Mouse (Mus musculus): ENCODE data around the gene Tas2r121. TPM values are rescaled to one million over a fixed set of nuclear protein-coding genes. Genes with fewer than 3 reads are reported as not detected.
"Not testable (repeated sequence)": the region's sequence is repeated elsewhere in the genome, so short reads cannot be mapped to it uniquely, and the experiment has no call there.

Gene Tas2r121
- not detected in 2 replicates for polyA plus RNA-seq (2014; fragmentation: Nextera tagmentation; extraction: Ambion mirVana)

DNA sequence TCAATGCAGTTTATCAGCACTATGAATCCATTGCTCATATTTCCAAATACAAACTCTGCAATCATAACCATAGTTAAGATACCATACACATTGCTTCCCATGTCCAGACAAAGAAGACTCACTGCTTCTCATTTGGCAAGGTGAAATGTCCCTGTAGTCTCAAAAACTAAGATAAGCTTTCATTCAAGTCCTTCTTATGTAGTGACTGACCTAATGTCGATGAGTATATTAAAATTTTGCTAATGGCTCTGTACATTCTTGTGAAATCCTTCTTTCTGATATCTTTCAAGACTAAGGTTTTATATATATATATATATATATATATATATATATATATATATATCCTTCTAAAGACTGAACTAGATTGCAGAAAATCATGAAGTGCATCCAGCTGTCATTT is at the start of gene Tas2r121:
Gene Tas2r121, minus strand, starts transcription at position 101 of the 400 bp plus-strand sequence.
- DNase-seq (ENCODE audit: low spot score) (no peak), ATAC-seq (ENCODE audit: insufficient number of reproducible peaks, low FRiP score, low TSS enrichment, low read depth) (no peak)
- H3K4me2 ChIP-seq (ENCODE audit: low read depth, severe bottlenecking): no peak within 1 kb of the TSS
- H3K4me3 ChIP-seq (ENCODE audit: low read depth, low read length): no peak within 1 kb of the TSS
- no peak within 1 kb of the TSS for H3K27ac ChIP-seq (replicated peaks; ENCODE audit: low read depth, low read length)
- H3K9me3 ChIP-seq (ENCODE audit: control insufficient read depth, low read length): no peaks in the 10 kb centered on the region
- H3K4me1 ChIP-seq (ENCODE audit: control insufficient read depth, insufficient read depth, low read length): no peaks in the 10 kb centered on the region
- H3K9ac ChIP-seq (ENCODE audit: low read length): no peak within 1 kb of the TSS
- no peaks in the 10 kb centered on the region for H3K36me3 ChIP-seq (ENCODE audit: control insufficient read depth, insufficient read depth, low read length)
- no peaks in the 10 kb centered on the region for H3K27me3 ChIP-seq (ENCODE audit: control insufficient read depth, insufficient read depth, low read length)
- WGBS: 81% methylated on average over 1 of the region's 1 CpGs

DNA sequence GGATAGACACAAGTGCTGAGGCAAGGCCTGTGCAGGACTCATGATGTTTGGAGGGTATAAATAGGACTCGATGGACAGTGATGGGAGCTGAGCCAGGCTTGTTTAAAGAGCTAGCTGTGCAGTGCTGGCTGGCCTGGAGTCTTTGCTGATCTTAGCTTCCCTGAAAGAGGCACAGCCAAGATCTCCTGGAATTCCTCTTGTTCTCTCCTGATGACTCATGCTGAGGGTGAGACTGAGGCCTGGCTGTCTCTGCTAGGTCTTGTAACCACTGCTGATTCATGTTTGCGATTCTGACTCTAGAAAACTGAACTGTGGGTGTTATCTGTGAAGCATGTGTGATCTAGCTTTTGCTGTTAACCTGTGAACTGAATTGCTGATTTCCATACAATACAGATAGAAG is 49.4 kb upstream of the Tas2r121 start:
- Histone ChIP-seq H3K4me1 (ENCODE audit: control insufficient read depth, insufficient read depth, low read length) (no peaks in the 10 kb centered on the region), H3K36me3 (ENCODE audit: control insufficient read depth, insufficient read depth, low read length) (no peaks in the 10 kb centered on the region), H3K27ac (replicated peaks; ENCODE audit: low read depth, low read length) (no peak overlapping the region), H3K4me3 (ENCODE audit: low read depth, low read length) (no peak overlapping the region), H3K9me3 (ENCODE audit: control insufficient read depth, low read length) (no peaks in the 10 kb centered on the region), H3K4me2 (ENCODE audit: low read depth, severe bottlenecking) (no peak overlapping the region), H3K9ac (ENCODE audit: low read length) (no peak overlapping the region), H3K27me3 (ENCODE audit: control insufficient read depth, insufficient read depth, low read length) (no peaks in the 10 kb centered on the region)
- ATAC-seq (ENCODE audit: insufficient number of reproducible peaks, low FRiP score, low TSS enrichment, low read depth) (no peak), DNase-seq (ENCODE audit: low spot score) (no peak)
- 89% methylated on average over 2 of the region's 2 CpGs for WGBS

DNA sequence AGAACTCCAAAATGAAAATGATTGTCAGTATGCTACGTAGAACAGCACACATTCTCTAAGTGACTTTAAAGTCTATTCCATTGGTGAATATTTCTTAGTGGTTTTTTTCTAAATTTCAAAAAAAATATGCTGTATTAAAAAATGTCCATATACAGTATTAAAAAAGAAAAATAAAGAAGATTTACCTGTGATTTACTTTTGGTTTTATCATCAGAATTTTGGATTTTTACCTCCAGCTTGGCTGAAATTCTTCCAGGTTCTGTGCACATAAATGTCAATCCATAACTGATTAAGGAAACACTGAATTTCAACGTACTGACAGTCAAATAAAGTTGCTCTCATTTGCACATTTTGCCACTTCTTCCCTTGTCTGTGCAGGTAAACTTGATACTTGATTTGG is 37.1 kb upstream of the Tas2r121 start, which contains the start of gene Tas2r115:
Gene Tas2r115, minus strand, starts transcription at position 101 of the 400 bp plus-strand sequence.
- Histone ChIP-seq H3K4me3 (ENCODE audit: low read depth, low read length) (no peak within 1 kb of the TSS), H3K4me1 (ENCODE audit: control insufficient read depth, insufficient read depth, low read length) (no peaks in the 10 kb centered on the region), H3K27ac (replicated peaks; ENCODE audit: low read depth, low read length) (no peak within 1 kb of the TSS), H3K36me3 (ENCODE audit: control insufficient read depth, insufficient read depth, low read length) (no peaks in the 10 kb centered on the region), H3K27me3 (ENCODE audit: control insufficient read depth, insufficient read depth, low read length) (no peaks in the 10 kb centered on the region), H3K9ac (ENCODE audit: low read length) (no peak within 1 kb of the TSS), H3K9me3 (ENCODE audit: control insufficient read depth, low read length) (no peaks in the 10 kb centered on the region), H3K4me2 (ENCODE audit: low read depth, severe bottlenecking) (no peak within 1 kb of the TSS)
- 74% methylated on average over 2 of the region's 2 CpGs for WGBS
- DNase-seq (ENCODE audit: low spot score) (no peak), ATAC-seq (ENCODE audit: insufficient number of reproducible peaks, low FRiP score, low TSS enrichment, low read depth) (no peak)

DNA sequence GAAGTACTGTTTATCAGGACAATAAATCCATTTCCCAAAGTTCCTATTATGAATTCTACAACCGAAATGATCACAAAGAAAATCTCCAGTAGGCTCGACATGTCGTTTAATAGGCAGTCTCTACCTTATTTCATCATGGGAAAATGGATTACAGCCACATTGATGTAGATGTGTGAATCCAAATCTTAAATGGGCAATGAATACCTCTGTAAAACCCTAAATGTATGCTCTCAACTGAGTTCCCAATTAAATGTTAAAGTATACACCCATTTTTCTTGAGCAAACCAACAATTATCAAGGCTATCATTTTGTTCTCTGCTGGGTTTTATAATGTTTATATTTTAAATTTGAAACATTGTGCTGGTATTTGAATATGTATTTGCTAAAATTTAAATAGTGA is 11.0 kb upstream of the Tas2r121 start, which contains the start of gene Tas2r122:
Gene Tas2r122, minus strand, starts transcription at position 101 of the 400 bp plus-strand sequence.
- H3K27ac ChIP-seq (replicated peaks; ENCODE audit: low read depth, low read length): no peak within 1 kb of the TSS
- no peak within 1 kb of the TSS for H3K9ac ChIP-seq (ENCODE audit: low read length)
- ATAC-seq (ENCODE audit: insufficient number of reproducible peaks, low FRiP score, low TSS enrichment, low read depth) (no peak), DNase-seq (ENCODE audit: low spot score) (no peak)
- WGBS: 84% methylated on average over 3 of the region's 3 CpGs
- no peaks in the 10 kb centered on the region for H3K9me3 ChIP-seq (ENCODE audit: control insufficient read depth, low read length)
- H3K27me3 ChIP-seq (ENCODE audit: control insufficient read depth, insufficient read depth, low read length): no peaks in the 10 kb centered on the region
- no peak within 1 kb of the TSS for H3K4me2 ChIP-seq (ENCODE audit: low read depth, severe bottlenecking)
- H3K4me1 ChIP-seq (ENCODE audit: control insufficient read depth, insufficient read depth, low read length): no peaks in the 10 kb centered on the region
- no peaks in the 10 kb centered on the region for H3K36me3 ChIP-seq (ENCODE audit: control insufficient read depth, insufficient read depth, low read length)
- H3K4me3 ChIP-seq (ENCODE audit: low read depth, low read length): no peak within 1 kb of the TSS

DNA sequence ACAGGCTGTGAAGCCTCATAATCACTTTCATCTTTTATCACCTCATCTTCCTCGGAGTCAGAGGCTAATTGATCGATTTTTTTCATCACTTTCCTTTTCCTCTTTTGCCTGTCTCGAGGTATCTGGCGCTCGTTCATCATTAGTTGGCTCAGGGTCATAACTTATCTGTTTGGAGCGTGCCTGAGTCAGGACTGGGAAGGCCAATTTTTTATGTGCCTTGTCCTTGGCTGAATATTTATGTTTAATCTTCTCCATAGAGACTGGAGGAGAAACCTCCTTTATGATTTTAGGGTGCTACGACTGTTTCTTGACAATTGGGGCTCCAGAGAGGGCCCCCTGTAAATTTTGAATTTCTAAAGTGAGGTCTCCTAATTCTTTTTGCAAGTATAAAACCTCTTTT is 9.2 kb downstream of the Tas2r121 start:
- H3K9me3 ChIP-seq (ENCODE audit: control insufficient read depth, low read length); H3K4me1 ChIP-seq (ENCODE audit: control insufficient read depth, insufficient read depth, low read length); H3K9ac ChIP-seq (ENCODE audit: low read length); H3K27ac ChIP-seq (replicated peaks; ENCODE audit: low read depth, low read length); H3K36me3 ChIP-seq (ENCODE audit: control insufficient read depth, insufficient read depth, low read length); H3K4me2 ChIP-seq (ENCODE audit: low read depth, severe bottlenecking); H3K27me3 ChIP-seq (ENCODE audit: control insufficient read depth, insufficient read depth, low read length); H3K4me3 ChIP-seq (ENCODE audit: low read depth, low read length); ATAC-seq (ENCODE audit: insufficient number of reproducible peaks, low FRiP score, low TSS enrichment, low read depth); DNase-seq (ENCODE audit: low spot score): not testable (repeated sequence)
- WGBS: 84% methylated on average over 7 of the region's 7 CpGs

DNA sequence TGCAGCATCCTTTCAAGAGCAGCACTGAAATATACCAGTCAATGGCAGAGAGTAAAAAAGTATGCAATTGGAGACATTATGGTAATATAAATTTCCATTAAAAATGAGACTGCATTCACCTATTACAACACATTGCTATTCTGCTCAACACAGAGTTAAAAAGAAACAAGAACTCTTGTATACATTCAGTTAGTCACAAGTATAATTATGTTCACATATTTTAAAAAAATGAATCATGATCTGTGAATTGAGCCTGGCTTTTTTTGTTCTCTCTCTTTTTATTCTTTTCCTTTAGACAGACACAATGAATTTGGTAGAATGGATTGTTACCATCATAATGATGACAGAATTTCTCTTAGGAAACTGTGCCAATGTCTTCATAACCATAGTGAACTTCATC is 44.2 kb downstream of the Tas2r121 start, which contains the start of gene Tas2r120:
Gene Tas2r120, plus strand, starts transcription at position 301 of the 400 bp plus-strand sequence.
- no peaks in the 10 kb centered on the region for H3K36me3 ChIP-seq (ENCODE audit: control insufficient read depth, insufficient read depth, low read length)
- no peaks in the 10 kb centered on the region for H3K4me1 ChIP-seq (ENCODE audit: control insufficient read depth, insufficient read depth, low read length)
- no peak within 1 kb of the TSS for H3K9ac ChIP-seq (ENCODE audit: low read length)
- no peaks in the 10 kb centered on the region for H3K27me3 ChIP-seq (ENCODE audit: control insufficient read depth, insufficient read depth, low read length)
- H3K4me3 ChIP-seq (ENCODE audit: low read depth, low read length): no peak within 1 kb of the TSS
- no peaks in the 10 kb centered on the region for H3K9me3 ChIP-seq (ENCODE audit: control insufficient read depth, low read length)
- H3K27ac ChIP-seq (replicated peaks; ENCODE audit: low read depth, low read length): no peak within 1 kb of the TSS
- ATAC-seq (ENCODE audit: insufficient number of reproducible peaks, low FRiP score, low TSS enrichment, low read depth) (no peak), DNase-seq (ENCODE audit: low spot score) (no peak)
- no peak within 1 kb of the TSS for H3K4me2 ChIP-seq (ENCODE audit: low read depth, severe bottlenecking)

DNA sequence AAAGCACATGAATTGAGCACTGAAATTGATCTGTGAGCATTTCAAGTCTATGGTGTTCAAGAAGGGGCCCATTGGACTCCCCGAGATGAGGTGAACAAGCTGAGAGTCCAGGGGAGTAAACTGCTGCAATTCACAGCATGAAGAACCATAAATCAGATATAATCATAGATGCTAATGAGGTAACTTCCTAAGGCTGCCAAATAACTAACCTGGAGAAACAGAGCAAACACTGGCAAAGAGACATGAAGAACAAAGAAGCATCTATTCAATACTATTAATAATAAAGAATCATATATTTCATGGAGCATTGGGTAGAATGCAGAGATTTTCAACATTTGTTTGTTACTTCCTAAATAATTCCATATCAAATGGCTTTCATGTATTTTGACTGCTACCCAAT is 49.4 kb downstream of the Tas2r121 start, which contains the start of gene A630073D07Rik:
Gene A630073D07Rik, minus strand, starts transcription at position 101 of the 400 bp plus-strand sequence.
- WGBS: 83% methylated on average over 1 of the region's 1 CpGs
- H3K27me3 ChIP-seq (ENCODE audit: control insufficient read depth, insufficient read depth, low read length): no peaks in the 10 kb centered on the region
- DNase-seq (ENCODE audit: low spot score) (no peak), ATAC-seq (ENCODE audit: insufficient number of reproducible peaks, low FRiP score, low TSS enrichment, low read depth) (no peak)
- H3K9ac ChIP-seq (ENCODE audit: low read length): no peak within 1 kb of the TSS
- no peaks in the 10 kb centered on the region for H3K4me1 ChIP-seq (ENCODE audit: control insufficient read depth, insufficient read depth, low read length)
- no peaks in the 10 kb centered on the region for H3K9me3 ChIP-seq (ENCODE audit: control insufficient read depth, low read length)
- no peak within 1 kb of the TSS for H3K27ac ChIP-seq (replicated peaks; ENCODE audit: low read depth, low read length)
- no peak within 1 kb of the TSS for H3K4me3 ChIP-seq (ENCODE audit: low read depth, low read length)
- H3K36me3 ChIP-seq (ENCODE audit: control insufficient read depth, insufficient read depth, low read length): no peaks in the 10 kb centered on the region
- H3K4me2 ChIP-seq (ENCODE audit: low read depth, severe bottlenecking): no peak within 1 kb of the TSS
